Mouse (Mus musculus) MEL-GATA-1-ER (cell line): ENCODE results near the gene Cbx4.
A peak's percentile ranks its signal among the peaks of the same experiment; 100 is the strongest.

ENCODE experiments used
- DNase-seq: peaks from one replicate; pipeline ENCODE4 v3.0.0-alpha.2; 2012; ENCODE audit warnings: low read depth; ENCODE audit errors: extremely low read depth

Cbx4 gene

DNA sequence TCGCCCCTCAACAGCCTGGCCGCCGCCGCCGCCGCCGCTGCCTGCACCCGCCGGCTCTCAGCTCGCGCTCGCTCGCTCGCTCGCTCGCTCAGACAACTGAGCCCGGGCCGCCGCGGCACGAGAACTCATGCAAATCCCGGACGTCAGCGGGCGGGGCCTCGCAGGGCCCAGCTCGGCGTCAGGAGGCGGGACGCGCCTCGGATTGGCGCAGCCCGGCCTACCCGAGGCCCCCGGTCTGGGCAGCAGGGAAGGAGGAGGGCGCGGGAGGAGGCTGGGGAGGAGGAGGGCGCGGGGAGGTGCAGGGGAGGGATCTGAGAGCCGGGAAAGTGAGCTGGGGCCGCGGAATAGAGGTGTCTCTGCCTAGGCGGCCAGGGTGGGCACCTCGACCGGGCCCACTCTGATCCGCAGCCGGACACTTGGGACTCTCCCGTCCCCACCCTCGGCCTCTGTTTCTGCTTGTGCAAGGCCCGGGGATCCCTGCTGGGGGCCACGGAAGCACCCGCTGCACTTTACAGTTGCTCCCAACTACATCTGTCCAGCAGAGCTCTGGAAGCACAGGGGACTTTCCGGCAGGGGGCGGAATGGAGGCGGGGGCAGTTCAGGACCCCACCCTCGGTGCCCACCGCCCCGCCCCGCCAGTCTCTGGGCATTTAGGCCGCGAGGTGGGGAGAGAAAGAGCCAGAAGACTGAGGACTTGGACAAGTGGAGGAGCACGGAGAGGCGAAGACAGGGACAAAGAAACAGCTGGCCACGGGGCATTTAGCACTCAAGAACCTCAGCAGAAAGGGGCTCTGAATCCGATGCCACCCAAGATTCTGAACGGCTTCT is at the start of gene Cbx4:
Cbx4 (minus strand) TSS at position 78 of the 828 bp plus-strand sequence.
- DNase-seq: peak; percentile 77

DNA sequence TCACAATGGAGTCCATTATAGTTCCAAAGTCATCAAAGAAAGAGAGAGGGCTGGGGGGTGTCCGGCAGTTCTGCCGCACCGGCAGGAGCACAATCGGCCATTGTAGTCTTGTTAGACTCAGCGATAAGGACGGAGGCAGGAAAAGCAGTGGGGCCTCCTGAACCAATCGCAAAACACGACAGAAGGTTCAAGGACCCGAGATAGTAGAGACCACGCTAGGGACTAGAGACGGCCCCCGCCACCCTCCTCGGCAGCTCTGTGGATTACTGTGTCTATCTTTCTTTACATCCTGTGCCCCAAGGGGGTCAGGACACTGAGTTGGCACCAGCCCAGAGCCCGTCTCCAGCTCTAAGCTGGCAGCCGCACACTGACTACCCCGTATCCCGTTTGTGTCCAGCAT is 48.6 kb upstream of the Cbx4 start:
- peak; percentile 52 for DNase-seq

DNA sequence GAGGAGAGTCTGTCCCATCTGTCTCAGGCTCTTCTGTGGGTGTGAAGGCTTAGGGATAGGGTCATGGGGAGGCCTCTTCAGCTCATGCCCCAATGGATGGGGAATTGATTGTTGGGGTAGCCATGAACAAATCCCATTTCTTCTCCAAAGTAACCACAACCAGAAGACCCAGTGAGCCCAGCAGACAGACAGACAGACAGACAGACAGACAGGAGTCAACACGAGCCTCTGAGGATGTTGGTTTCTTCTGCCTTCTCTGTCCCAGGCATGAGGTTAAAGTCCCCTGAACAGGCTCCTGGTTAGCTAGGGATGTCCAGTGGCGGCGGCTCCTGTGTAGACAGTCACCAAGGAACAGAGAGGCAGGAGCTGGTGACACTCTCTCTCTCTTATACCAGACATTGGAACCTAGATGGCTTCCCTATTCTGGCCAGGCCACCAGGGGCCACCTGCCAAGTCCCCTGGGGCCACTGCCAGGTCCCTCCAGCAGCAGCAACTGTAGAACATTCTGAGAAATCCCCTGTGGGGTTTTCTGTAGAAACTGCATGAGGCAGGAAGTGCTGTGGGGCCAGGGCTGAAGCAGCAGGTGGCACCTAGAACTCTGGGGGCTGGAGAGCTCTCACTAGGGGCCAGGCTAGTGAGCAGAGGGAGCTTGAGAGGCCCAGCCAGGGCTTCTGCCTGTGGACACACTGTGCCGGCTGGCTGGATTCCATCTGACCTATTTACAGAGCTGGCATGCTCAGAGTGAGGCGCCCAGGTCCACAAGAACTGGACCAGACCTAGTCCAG is 47.6 kb upstream of the Cbx4 start:
- DNase-seq: no peak

DNA sequence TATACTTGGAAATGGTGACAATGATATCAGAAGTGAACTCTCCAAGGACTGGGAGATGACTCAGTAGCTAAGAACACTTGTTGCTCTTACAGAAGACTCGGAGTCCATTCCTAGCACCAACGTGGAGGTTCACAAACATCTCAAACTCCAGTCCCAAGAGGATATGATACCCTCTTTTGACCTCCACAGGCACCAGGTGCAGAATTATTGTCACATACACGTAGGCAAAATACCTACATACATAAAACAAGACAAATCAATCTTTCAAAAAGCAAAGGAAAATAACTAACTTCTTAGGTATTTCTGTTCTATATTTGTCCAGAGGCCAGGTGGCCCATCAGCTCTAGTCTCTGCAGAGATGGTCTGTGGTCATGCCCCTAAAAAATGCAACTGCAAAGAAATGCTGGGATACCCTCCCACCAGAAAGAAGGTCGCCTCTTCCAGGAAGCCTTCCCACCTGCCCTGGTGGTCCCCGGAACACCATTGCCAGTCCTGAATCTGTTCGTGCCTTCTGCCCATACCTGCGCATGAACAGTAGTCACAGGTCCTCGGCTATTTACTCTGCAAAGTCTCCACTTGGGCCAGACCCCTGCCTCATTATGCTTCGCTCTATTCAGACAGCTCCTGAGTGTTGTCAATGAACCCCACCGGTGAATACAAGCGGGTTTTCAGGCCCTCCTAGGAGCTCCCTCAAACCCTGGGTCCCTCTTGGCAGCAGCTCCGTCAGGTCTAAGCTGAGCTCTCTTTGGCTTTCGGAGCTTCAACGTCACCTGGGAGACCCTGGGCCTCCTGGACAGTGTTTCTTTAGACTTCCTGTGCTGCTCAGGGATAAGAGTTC is 46.4 kb upstream of the Cbx4 start:
- DNase-seq: no peak

DNA sequence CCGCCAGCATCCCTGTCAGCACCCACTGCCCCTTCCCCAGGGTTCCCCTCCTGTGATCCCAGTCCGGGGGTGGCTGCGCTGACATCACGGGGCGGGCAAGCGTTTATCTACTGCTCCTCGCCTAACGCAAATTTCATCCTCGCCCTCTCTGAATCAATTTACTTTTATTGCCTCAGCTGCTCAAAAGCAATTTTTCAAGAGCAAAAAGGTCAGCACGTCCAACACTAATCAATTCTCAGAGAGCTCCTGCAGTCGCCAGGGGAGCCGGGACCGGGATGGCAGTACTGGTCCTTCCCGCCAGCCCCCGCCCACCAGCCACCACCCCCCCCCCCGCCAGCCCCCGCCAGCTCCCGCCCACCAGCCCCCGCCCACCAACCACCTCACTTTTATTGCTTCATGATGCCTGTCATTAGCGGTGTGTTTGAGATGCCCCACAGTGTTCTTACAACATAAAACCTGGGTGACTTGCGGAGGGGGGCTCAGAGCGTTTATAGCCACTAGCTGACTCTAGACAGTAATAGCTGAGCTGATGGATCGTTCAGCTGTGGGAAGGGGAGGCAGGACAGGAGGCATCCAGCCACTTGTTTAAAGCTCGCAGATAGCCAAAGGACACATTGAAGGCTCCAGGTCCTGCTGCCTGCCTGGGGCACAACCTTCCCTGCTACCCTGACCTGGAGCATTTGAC is 44.2 kb upstream of the Cbx4 start:
- no peak for DNase-seq

DNA sequence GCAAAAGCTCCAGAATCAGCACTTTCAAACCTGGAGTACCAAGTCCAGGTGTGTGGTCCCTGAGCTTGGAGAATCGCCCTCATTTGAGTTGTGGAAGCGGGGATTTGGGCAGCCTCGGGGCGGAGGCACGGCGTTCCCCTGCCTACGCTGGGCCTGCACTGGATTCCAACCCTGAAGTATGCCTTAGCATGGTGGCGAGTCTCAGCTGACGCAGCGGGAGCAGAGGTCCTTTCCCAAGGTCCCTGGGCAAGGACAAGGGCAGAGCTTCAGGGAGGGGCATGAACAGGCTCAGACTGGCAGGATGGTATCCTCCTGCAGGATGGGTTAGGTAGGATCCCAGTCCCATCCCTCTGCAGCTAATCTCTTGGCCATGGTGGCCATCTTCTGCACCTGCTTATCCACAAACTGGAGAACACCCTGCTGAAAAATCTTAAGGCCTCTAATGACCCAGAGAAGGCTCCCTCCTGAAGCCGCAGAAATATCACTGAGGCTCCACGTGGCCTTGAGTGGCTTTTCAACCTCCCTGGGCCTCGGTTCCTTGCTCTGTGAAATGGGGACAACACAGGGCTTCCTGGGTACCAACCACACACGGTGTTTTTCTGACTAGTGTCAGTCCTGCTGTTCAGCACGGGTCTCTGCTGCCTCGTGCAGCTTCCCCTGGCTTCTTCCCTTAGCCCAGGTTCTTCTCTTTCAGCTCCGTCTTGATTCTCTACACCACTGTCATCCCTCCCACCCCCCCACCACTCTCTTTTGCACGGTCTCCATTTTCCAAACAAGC is 43.4 kb upstream of the Cbx4 start:
- DNase-seq: no peak

DNA sequence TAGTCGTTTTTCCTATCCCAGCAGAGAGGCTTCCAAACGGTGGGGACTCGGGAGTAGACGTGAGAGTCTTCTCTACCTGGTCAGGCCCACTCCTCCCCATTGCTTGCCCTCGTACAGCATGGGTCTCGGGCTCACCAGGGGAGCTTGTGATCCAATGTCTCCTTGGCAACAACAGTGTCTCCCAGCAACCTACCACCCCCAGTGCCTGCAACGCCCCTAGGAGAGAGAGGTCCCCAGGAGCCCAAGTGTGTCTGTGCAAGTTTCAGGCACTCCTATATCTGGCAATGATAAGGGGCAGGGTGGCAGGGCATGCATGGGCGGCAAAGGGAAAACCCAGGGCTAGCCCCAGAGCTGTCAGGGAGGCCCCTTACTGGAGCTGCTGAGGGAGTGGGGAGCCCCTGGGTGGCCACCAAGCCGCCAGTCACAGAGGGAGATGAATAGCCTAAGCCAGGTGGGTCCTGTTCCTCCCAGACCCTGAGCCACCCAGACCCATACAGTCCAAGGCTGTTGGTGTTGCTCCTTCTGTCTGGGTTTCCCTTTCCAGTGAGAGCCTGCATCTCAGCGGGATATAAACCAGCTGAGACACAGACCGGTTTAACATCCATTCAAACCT is 42.8 kb upstream of the Cbx4 start:
- no peak for DNase-seq

DNA sequence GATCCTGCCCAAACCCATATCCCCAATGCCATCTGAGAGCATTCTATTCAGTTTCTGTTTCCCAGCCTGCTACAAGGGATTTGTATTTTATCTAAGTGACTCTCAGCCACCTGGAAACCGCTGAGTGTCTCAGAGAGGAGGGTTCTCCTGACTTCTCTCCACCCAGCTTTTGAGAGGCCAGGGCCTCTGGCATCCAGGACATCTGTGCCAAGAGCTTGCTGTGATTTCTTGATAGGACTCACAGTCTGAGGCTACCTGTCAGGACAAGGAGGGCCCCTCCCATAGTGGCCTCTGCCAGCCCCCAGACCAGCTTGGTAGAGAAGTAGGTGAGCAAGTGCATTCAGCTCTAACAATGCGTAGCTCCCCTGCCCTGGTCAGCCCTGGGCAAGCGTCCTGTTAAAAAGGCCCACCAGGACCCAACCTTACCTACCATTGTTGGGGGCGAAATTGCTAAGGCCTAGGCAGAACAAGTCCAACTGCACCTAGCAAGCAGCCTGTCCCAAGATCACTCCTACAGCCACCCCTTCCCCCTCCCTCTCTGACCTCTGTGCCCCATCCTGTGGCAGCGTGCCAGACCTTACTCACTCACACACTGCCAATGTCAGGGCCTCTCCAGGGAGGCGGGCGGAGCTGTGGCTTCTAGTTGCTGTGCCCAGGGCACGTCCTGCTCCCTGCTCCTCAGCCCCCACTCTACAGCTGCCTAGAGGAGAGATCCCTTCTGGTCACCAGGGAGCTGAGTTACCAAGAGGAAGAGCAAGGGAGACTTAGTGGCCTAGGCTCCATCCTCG is 41.9 kb upstream of the Cbx4 start:
- no peak for DNase-seq

DNA sequence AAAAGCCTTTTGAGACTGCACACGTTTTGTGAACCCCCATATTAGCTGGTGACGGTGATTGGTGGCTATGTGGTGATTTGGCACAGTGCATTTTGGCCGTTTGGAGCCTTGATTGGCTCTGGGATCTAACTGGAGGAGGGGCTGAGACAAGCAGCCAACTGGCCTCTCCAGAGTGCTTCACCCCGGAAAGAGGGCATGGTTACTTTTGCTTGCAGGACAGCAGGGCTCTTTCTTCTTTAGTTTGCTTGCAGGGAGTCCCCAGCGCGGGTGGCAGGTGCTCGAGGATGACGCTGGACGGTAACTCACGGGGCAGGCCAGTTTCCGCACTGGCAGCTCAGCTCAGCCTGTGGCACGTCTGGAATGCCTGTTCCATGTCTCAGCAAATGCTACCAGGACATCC is 41.1 kb upstream of the Cbx4 start:
- DNase-seq: no peak

DNA sequence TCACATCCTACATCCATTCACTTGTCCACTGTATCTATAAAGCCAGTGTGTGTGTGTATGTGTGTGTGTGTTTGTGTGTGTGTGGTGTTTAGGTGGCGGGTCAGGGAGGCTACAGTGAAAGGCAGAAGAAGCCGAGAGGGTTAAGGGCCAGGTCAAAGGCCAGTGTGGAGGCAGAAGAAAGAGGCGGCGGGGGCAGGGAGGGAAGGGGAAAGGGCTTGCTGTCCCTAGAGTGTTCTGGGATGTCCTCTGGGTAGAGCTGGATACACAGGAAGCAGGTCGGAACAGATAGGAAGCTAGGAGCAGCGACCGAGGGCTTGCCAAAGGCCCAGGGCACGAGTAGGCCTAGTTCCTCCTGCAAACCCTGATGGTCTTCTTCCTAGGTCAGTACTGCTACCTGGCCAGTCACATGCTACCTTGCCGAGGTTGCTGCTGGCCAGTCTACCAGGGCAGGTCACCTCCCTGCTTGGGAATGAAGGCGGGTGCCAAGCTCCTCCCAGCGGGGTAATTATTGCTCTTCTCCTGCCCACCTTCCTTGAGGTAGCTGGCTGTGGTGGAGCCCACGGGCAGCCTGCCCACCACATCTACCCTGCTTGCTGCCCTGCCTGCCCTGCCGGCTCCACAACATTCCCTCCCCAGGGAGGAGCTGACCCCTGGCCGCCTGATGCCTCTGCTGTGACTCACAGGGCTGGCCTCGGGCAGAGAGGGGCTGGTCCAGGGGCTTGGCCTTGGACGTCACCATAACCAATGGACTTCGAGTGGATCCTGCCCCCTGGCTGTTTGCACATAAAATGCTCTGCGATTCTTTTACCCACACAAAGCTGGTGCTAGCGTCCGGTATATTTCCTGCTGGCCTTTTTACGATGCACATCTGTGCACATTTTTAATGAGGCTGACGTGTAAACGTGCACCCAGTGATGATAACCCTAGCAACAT is 40.2 kb upstream of the Cbx4 start:
- DNase-seq: no peak

DNA sequence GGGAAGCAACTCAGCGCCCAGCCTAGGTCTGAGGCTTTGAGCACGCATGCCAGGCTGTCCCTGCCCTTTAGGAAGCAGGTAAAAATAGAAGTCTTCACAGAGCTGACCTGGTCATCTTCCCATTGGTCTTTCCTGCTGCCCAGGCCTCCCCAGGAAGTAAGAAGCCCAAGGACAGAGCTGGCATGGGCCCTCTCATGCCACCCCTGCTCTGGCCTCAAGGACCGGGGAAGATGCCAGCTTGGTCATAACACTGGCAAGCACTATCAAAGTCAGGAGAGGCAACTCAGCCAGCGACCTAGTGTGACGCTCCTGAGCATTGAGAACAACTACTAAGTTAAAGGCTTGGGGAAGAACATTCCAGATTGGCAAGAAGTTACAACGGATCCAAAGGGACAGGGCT is 38.5 kb upstream of the Cbx4 start:
- no peak for DNase-seq

DNA sequence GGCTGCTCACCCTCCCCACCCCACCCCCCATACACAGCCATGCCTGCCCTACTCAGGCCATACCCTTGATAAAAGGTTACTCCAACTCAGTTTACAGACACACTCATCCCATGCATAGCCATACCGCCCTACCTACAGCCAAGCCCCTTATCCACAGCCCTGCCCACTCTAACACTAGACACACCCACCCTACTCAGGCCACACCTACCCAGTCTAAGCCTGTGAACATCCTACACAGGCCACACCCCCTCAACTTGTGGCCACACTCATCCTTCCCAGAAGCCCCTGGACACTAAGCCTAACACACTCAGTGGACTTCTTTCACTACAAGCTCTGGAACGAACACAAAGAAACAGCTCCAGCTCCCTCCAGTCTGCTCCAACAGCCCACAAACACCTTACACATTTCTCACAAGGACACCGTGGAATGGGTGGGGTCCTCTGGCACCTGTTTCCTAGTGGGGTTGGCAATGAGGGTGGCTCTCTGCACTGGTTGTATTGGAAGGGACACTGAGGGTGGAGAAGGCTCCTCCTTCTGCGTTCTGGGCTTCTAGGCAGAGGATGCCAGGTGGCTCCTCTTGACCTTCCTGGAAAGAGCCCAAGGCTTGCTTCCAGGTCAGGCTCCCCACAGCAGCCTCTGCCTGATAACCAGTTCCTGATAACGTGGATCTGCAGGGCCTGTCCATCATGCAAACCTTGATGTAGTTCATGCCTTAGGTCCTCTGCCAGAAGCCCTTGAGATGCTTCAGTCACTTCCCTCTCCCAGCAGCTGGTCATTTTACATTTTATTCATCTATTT is 37.7 kb upstream of the Cbx4 start:
- DNase-seq: no peak

DNA sequence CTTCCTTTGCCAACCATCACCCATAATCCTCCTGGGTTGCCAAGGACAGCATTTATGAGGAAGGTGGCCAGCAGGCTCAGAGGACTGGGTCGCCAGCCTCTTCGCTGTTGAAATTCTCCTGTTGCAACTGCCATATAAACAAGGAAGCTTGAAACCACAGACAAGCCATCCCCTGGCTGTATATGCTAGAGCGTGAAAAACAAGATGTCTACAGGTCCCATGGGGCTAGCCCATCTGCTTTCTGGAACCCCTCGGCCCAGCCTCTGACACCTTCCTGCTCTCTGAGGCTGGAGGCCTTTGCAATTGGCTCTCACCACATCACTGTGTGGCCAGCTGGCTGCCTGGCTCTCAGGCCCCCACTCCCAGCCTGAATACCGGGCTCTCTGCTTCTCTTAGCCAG is 36.4 kb upstream of the Cbx4 start:
- no peak for DNase-seq

DNA sequence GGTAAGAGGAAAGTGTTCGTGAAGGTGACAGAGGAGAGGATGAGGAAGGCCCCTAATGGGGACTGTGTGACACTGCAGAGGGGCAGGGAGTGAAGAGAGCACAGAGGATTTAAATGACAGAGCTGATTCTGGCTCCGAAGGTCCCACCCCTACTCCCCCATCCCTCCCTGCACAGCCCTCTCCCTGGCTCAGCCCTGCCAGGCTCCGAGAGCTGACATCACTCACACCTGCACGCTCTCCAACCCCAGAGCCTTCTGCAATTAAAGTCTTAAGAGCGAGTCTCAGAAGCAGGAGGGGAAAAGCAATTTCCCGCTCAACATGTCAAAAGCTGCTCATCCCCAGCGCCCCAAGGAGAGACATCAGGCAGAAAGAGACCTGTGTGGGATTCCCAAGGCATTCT is 32.9 kb upstream of the Cbx4 start:
- DNase-seq: no peak

DNA sequence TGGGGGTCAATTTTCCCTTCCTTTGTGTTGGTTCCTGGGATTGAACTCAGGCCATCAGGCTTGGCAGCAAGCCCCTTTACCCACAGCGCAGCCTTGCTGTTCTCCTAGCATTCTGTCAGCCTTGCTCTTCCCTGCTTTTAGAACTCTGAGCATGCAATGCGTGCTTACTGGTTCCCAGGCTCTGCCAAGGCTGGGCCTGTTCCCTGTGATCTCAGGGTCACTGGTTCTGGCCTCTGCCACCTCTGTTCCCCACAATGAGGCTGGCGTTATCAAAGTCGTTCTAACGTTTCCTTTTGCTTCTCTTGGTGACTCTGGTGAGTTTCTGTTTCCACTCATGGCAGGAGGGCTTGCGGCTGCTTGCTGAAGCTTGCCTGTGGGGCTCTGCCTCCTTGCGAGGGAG is 31.9 kb upstream of the Cbx4 start:
- no peak for DNase-seq

DNA sequence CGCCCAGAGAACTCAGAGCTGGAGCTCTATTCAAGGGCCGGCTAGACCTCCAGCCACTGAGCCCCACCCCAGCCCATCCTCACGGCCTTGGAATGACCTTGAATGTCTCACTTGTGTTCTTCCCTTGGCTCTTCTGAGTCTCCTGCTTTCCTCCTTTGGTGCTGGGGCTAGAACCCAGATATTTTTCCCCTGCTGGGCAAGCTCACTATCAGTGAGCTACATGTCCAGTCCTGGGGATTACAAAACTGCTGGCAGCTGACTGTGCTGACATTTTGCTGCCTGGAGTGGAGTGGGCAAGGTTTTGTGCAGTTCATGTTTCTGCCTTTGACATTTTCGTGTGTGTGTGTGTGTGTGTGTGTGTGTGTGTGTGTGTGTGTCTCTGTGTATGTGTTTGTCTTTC is 31.0 kb upstream of the Cbx4 start:
- no peak for DNase-seq

DNA sequence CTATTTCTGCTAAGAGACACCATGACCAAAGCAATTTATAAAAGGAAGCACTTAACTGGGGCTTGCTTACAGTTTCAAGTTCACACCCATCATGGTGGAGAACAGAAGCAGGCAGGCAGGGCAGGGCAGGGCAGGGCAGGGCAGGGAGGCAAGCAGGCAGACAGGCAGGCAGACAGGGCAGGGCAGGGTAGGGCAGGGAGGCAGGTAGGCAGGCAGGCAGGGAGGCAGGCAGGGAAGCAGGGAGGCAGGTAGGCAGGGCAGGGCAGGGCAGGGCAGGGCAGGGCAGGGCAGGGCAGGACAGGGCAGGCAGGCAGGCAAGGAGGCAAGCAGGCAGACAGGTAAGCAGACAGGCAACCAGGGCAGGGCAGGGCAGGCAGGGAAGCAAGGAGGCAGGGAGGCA is 26.7 kb upstream of the Cbx4 start:
- DNase-seq: no peak
